Mouse (Mus musculus): ENCODE data around the gene Ing4.

DNA sequence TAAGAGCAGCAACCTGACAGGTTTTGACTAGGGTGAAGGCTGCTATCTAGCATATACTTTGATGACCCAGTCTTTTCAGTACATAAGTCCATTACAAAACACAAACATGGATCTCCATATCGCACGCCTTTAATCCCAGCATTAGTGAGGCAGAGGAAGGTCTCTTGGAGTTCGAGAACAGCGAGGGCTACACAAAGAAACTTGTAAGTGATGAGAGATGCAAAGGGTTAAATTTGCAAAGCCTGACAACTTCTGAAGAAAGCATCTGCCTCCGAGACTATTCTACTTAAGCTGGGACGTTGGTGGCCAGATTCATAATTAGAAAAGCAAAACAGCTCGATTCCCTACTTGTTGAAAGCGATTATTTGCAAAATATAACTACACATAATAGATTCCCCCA lies 429 bp upstream of the Ing4 start:
- TF ChIP-seq USF1 (IDR thresholded peaks at IDR 0.05; ENCODE audit: low read depth, low read length) (no peak), KAT2A (conservative IDR thresholded peaks at IDR 0.05; ENCODE audit: low read depth, low read length) (no peak), CTCF (IDR thresholded peaks at IDR 0.05 in 2 of 3, conservative IDR thresholded peaks at IDR 0.05 in 1 of 3; ENCODE audit: control insufficient read depth in 1 of 3, insufficient read depth in 1 of 3, low read depth in 2 of 3, low read length in 3 of 3, poor library complexity in 1 of 3, severe bottlenecking in 1 of 3) (no peak), ZC3H11A (IDR thresholded peaks at IDR 0.05; ENCODE audit: low read depth, low read length) (no peak), POLR2A (IDR thresholded peaks at IDR 0.05; ENCODE audit: control insufficient read depth in 1 of 2, insufficient read depth in 1 of 2, low read depth in 1 of 2, low read length in 2 of 2, poor library complexity in 1 of 2) (no peak; a peak in 1 of 4 replicates), TCF12 (IDR thresholded peaks at IDR 0.05; ENCODE audit: low read depth, low read length) (no peak)

All from MEL (cell line).